Mouse (Mus musculus) midbrain, embryonic 11.5 days (tissue): ENCODE measurements around the gene Mpp6. TPM values are rescaled to one million over a fixed set of nuclear protein-coding genes. Genes with fewer than 3 reads are reported as not detected.

Source experiments
- ATAC-seq: fragments of 200-750 bp; cut with Nextera tagmentation; 2 replicates; pipeline ENCODE4 v1.8.0; 2017; ENCODE audit warnings: moderate TSS enrichment, moderate library complexity; ENCODE audit not compliant: low FRiP score
- DNase-seq: peaks from one replicate; pipeline ENCODE4 v3.0.0; 2015; ENCODE audit warnings: low spot score; ENCODE audit errors: missing footprints
- H3K27ac ChIP-seq: fragments of 300-500 bp; sonication (generic); 2 replicates; pipeline ENCODE4 v1.5.1; 2014; ENCODE audit warnings: low read depth, low read length
- H3K27me3 ChIP-seq: fragments of 300-500 bp; sonication (generic); 2 replicates; pipeline ENCODE4 v1.6.1; 2014; ENCODE audit warnings: mild to moderate bottlenecking, low read length, moderate library complexity, mixed read lengths; ENCODE audit not compliant: control insufficient read depth, insufficient read depth
- H3K36me3 ChIP-seq: fragments of 300-500 bp; sonication (generic); 2 replicates; pipeline ENCODE4 v1.6.1; 2014; ENCODE audit warnings: mild to moderate bottlenecking, low read length, moderate library complexity, mixed read lengths; ENCODE audit not compliant: control insufficient read depth, insufficient read depth
- H3K4me1 ChIP-seq: fragments of 300-500 bp; sonication (generic); 2 replicates; pipeline ENCODE4 v1.6.1; 2014; ENCODE audit warnings: low read length; ENCODE audit not compliant: control insufficient read depth, insufficient read depth
- H3K4me2 ChIP-seq: fragments of 300-500 bp; sonication (generic); 2 replicates; pipeline ENCODE4 v1.6.1; 2014; ENCODE audit warnings: mild to moderate bottlenecking, moderate library complexity
- H3K4me3 ChIP-seq: fragments of 300-500 bp; sonication (generic); 2 replicates; pipeline ENCODE4 v1.5.1; 2014; ENCODE audit warnings: low read depth, low read length
- H3K9ac ChIP-seq: fragments of 300-500 bp; sonication (generic); 2 replicates; pipeline ENCODE4 v1.6.1; 2014; ENCODE audit warnings: low read length
- H3K9me3 ChIP-seq: fragments of 300-500 bp; sonication (generic); 2 replicates; pipeline ENCODE4 v1.6.1; 2016; ENCODE audit warnings: low read length; ENCODE audit not compliant: control insufficient read depth
- WGBS: fragments of 180-500 bp; shearing (Covaris S2); extraction: QIAGEN DNeasy Blood & Tissue Kit; methylation state at CpG from one replicate; pipeline ENCODE4 v1.1.7; 2014; 5-methylcytosine and 5-hydroxymethylcytosine counted together
- polyA plus RNA-seq: library from polyadenylated mRNA; unstranded; fragments of >200 nt; fragmentation: Nextera tagmentation; extraction: Ambion mirVana; gene quantifications from 2 replicates; pipeline ENCODE4 v1.2.1, GENCODE M21; 2014

Mpp6 gene
- polyA plus RNA-seq, 1 experiment from 2014 or later = 71.7 TPM

DNA sequence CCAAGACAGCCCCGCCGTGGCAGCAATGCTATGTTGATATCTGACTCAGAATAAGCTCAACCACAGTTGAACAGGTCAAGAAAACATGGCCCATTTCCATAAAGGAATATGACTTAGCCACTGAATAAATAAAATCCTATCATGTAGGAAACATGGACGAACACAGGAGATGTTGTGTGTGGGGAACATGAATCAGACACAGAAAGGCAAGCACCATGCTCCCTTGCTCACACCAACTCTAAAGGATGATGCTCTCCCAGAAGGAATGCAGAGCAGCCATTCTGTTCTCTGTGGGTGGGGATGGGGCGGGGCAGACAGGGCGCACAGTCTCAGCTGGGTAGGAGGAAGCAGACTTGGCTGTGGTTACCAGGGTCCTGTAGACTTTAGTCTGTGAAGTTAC is 115.2 kb downstream of the Mpp6 start:
- ATAC-seq = no peak
- Histone ChIP-seq H3K4me3 (no peak overlapping the region), H3K4me2 (no peak overlapping the region), H3K4me1 (no peaks in the 10 kb centered on the region), H3K9me3 (no peaks in the 10 kb centered on the region), H3K9ac (no peak overlapping the region), H3K36me3 (no peaks in the 10 kb centered on the region), H3K27ac (no peak overlapping the region), H3K27me3 (no peaks in the 10 kb centered on the region)
- 86% methylated on average over 5 of the region's 5 CpGs for WGBS
- DNase-seq = peak; percentile 68

DNA sequence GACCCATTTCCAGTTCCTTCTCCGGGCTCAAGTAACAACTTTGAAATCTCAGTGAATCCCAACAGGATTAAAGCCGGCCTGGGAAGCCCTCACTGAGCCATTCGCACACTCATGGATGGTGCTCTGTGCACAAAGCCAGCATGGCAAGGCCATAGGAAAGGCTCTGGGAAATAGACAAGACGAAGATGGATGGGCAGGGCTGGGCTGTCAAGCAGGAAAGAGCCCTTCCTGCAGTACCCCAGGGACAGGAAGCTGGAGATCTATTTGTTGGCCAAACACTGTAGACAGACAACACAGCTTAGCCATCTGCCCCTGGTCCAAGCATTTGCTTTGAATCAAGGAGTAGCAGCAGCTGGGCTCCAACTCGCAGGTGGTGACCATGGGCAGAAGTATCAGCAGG is 118.1 kb downstream of the Mpp6 start:
- 82% methylated on average over 5 of the region's 5 CpGs for WGBS

DNA sequence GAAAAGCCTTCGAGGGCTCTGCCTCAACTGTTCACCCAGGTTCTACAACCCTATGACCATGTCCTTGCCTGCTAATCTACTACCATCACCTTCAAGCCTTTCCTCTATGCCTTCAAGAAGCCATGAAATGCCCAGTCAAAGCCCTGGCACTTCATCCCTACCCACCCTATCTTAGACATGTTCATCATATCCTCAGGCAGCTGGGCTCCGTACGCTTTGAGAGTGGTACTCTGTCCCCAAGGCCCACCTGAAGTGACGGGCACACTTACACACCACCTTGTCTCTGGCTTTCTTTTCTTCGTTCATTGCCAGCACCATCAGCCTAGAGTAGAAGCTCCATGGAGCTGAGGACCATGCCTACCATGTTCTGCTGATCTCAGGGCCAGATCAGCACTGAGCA is 121.2 kb downstream of the Mpp6 start:
- WGBS = 93% methylated on average over 5 of the region's 5 CpGs
- DNase-seq (peak; percentile 61), ATAC-seq (no peak)
- Histone ChIP-seq H3K9ac (no peak overlapping the region), H3K4me1 (no peaks in the 10 kb centered on the region), H3K27me3 (no peaks in the 10 kb centered on the region), H3K9me3 (no peaks in the 10 kb centered on the region), H3K27ac (no peak overlapping the region), H3K36me3 (no peaks in the 10 kb centered on the region), H3K4me3 (no peak overlapping the region), H3K4me2 (no peak overlapping the region)

More for the DNA sequence above, 118.1 kb downstream of the Mpp6 start:
- ATAC-seq (no peak), DNase-seq (no peak)
- Histone ChIP-seq H3K4me3 (no peak overlapping the region), H3K27me3 (no peaks in the 10 kb centered on the region), H3K4me2 (no peak overlapping the region), H3K27ac (no peak overlapping the region), H3K36me3 (no peaks in the 10 kb centered on the region), H3K9me3 (no peaks in the 10 kb centered on the region), H3K4me1 (no peaks in the 10 kb centered on the region), H3K9ac (no peak overlapping the region)

DNA sequence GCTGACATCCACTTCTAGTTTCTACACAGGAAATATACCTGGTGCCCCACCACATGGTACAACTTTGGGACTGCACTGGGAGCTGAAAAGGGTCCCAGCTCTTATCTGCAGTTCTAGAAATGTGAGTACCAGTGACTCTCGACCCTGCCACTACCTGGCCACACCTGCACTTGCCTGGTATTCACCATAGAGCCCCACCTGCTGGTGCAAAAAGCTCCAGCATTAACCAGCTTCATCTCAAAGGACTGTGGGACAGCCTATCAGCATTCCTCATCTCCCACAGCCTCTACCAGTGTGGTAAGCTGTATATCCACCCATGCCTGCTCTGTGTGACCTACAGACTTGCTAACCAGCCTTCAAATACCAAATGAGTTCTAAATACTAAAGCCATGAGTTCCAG is 122.9 kb downstream of the Mpp6 start:
- 67% methylated on average over 1 of the region's 1 CpGs for WGBS

DNA sequence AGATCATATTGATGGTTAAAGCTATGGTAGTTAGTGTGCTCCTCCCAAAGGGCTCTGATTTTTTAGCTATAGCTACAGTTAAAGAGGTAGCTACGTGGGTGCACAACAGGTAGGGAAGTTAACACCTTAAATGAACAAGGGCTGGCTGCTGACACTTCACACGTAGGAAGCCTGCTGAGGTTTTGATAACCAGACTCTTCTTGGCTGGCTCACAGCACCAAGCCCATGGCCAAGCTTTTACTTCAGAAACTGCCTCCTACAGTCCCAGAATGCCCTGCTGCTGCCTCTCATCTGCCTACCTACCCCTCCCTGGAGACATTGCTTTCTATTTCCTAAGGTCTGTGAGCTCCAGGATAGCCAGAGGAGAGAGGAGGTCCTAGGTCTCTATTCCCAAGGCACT is 127.9 kb downstream of the Mpp6 start:
- WGBS = 78% methylated on average over 2 of the region's 2 CpGs
- H3K9ac ChIP-seq = no peak overlapping the region
- ATAC-seq = no peak

More for the DNA sequence above, 122.9 kb downstream of the Mpp6 start:
- ATAC-seq (no peak), DNase-seq (peak; percentile 26)
- no peak overlapping the region for H3K27ac ChIP-seq
- H3K9me3 ChIP-seq = no peaks in the 10 kb centered on the region
- H3K9ac ChIP-seq = no peak overlapping the region
- H3K4me2 ChIP-seq = no peak overlapping the region
- H3K4me3 ChIP-seq = no peak overlapping the region
- no peaks in the 10 kb centered on the region for H3K4me1 ChIP-seq
- no peaks in the 10 kb centered on the region for H3K36me3 ChIP-seq
- H3K27me3 ChIP-seq = no peaks in the 10 kb centered on the region

DNA sequence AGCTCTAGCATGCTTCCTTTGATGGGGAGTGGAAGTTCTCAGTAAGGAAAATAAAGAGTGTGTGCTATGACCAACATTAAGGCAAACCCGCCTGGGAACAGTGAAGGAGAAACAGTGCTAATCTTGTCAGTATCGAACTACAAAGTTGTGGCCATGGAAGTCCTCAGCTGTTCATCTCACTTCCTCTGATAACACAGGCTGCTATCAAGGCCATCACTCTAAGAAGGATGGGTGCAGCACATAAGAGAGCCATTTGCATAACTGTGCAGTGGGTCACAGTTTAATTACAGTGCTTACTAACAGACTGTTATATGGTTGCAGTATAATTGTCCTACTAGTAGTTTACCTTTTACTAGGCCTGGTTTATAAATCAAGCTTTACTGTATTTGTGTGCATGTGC is 129.9 kb downstream of the Mpp6 start:
- DNase-seq (peak; percentile 65), ATAC-seq (no peak)
- WGBS = 97% methylated on average over 2 of the region's 2 CpGs
- H3K27ac ChIP-seq = no peak overlapping the region
- H3K4me3 ChIP-seq = no peak overlapping the region
- no peak overlapping the region for H3K9ac ChIP-seq
- H3K9me3 ChIP-seq = no peaks in the 10 kb centered on the region
- no peak overlapping the region for H3K4me2 ChIP-seq
- H3K27me3 ChIP-seq = no peaks in the 10 kb centered on the region
- no peaks in the 10 kb centered on the region for H3K36me3 ChIP-seq
- H3K4me1 ChIP-seq = no peaks in the 10 kb centered on the region

More for the DNA sequence above, 127.9 kb downstream of the Mpp6 start:
- Histone ChIP-seq H3K27me3 (no peaks in the 10 kb centered on the region), H3K4me1 (no peaks in the 10 kb centered on the region), H3K36me3 (no peaks in the 10 kb centered on the region), H3K4me3 (no peak overlapping the region), H3K27ac (no peak overlapping the region), H3K9me3 (no peaks in the 10 kb centered on the region), H3K4me2 (no peak overlapping the region)
- DNase-seq = peak; percentile 33

DNA sequence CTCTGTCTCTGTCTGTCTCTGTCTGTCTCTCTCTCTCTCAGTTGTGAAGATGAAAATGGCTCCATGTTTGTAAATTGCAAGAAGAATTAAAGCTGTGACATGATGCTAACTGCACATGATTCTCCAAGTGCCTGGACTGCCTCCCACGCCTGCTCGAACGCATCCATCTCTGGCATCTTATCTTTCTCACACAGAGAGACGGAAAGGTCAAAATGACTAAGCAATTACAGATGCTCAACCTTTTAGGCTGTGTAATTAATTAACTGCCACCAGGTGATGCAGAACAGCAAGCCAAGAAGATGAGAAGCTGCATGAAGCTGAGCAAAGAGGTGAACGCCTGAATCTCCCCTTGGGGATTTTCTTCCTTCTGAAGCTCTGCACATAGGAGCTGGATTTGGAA is 130.4 kb downstream of the Mpp6 start:
- Histone ChIP-seq H3K9ac (no peak overlapping the region), H3K4me1 (no peaks in the 10 kb centered on the region), H3K9me3 (no peaks in the 10 kb centered on the region), H3K4me2 (no peak overlapping the region), H3K36me3 (no peaks in the 10 kb centered on the region), H3K27ac (no peak overlapping the region), H3K27me3 (no peaks in the 10 kb centered on the region), H3K4me3 (no peak overlapping the region)
- WGBS = 82% methylated on average over 5 of the region's 5 CpGs
- ATAC-seq (no peak), DNase-seq (peak; percentile 19)

DNA sequence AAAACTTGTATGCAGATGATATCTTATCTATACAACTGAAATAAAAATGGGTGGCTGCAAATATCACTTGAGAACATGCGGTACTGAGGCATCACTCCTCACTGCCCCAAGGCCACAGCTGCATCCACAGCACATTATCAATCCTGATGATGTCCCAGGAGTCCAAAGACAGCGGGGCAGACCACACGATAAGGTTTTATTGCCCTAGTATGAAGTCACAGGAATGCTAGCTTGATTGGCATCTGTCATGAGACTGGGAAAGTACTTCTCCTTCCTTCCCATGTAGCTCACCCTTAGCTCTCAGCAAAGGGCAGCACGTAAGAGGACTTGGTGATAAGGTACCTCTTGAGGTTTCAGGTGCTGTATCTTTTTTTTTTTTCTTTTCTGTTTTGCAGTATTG is 134.1 kb downstream of the Mpp6 start:
- WGBS = 82% methylated on average over 4 of the region's 4 CpGs
- H3K4me1 ChIP-seq = no peaks in the 10 kb centered on the region
- H3K9me3 ChIP-seq = no peaks in the 10 kb centered on the region
- ATAC-seq (no peak), DNase-seq (peak; percentile 57)
- H3K9ac ChIP-seq = no peak overlapping the region
- H3K4me2 ChIP-seq = no peak overlapping the region
- no peaks in the 10 kb centered on the region for H3K36me3 ChIP-seq
- H3K4me3 ChIP-seq = no peak overlapping the region
- no peaks in the 10 kb centered on the region for H3K27me3 ChIP-seq
- no peak overlapping the region for H3K27ac ChIP-seq

DNA sequence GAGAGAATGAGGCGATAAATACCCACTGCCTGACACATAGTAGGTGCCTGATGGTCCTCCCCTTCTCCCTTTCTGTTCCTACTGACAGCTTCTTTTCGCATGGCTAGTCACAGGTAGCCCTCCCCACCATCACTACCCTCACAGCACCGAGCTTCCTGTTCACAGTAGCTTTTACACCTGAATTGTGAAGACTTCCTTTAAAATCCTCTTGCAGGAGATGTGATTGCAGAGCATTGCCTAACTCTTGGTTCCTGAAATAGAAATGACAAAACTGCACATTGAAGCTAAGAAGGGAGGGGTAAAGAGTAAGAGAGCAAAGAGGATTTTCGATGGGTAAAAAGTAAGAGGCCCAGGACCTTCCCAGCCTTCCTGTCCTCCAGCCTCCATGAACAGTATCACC is 134.9 kb downstream of the Mpp6 start:
- Histone ChIP-seq H3K9me3 (no peaks in the 10 kb centered on the region), H3K9ac (no peak overlapping the region), H3K4me1 (no peaks in the 10 kb centered on the region), H3K4me2 (no peak overlapping the region), H3K36me3 (no peaks in the 10 kb centered on the region), H3K27ac (no peak overlapping the region), H3K4me3 (no peak overlapping the region), H3K27me3 (no peaks in the 10 kb centered on the region)
- no peak for DNase-seq
- 80% methylated on average over 4 of the region's 4 CpGs for WGBS
- ATAC-seq = no peak

DNA sequence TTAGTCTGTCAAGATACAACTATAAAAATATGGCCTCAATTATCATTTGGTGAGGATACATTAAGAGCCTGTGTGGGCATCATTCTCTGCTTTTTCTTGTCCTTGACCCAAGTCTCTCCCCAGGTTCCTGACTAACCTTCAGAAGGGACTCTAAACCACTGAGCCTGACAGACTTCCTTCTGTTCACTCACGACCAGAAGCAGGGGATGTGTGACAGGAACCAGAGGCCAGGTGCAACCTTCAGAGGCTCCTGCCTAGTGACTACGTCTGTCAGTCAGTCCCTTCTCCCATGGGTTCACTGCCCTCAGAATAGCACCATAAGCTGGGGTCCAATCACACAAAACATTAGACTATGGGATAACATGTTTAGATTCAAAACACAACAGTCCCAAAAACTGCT is 137.3 kb downstream of the Mpp6 start:
- Histone ChIP-seq H3K4me2 (no peak overlapping the region), H3K9me3 (no peaks in the 10 kb centered on the region), H3K27me3 (no peaks in the 10 kb centered on the region), H3K36me3 (no peaks in the 10 kb centered on the region), H3K27ac (no peak overlapping the region), H3K4me1 (no peaks in the 10 kb centered on the region), H3K4me3 (no peak overlapping the region), H3K9ac (no peak overlapping the region)
- no peak for ATAC-seq
- WGBS = 73% methylated on average over 2 of the region's 2 CpGs
- DNase-seq = no peak
